Mouse (Mus musculus) hindbrain, postnatal 0 days (tissue): ENCODE data around the gene Fam214a. TPM values are rescaled to one million over a fixed set of nuclear protein-coding genes. Genes with fewer than 3 reads are reported as not detected.

Experiments used
- ATAC-seq: fragments of 200-750 bp; cut with Nextera tagmentation; 2 replicates; pipeline ENCODE4 v1.8.0; 2017; ENCODE audit warnings: mild to moderate bottlenecking, moderate TSS enrichment, moderate library complexity
- DNase-seq: peaks from one replicate; pipeline ENCODE4 v3.0.0-alpha.2; 2015; ENCODE audit warnings: low spot score
- H3K27ac ChIP-seq: fragments of 300-500 bp; sonication (generic); 2 replicates; pipeline ENCODE4 v1.5.1; 2014; ENCODE audit warnings: mild to moderate bottlenecking
- H3K27me3 ChIP-seq: fragments of 300-500 bp; sonication (generic); 2 replicates; pipeline ENCODE4 v1.6.1; 2014; ENCODE audit warnings: low read length, mixed read lengths; ENCODE audit not compliant: insufficient read depth
- H3K36me3 ChIP-seq: fragments of 300-500 bp; sonication (generic); 2 replicates; pipeline ENCODE4 v1.6.1; 2014; ENCODE audit warnings: low read length, mixed read lengths; ENCODE audit not compliant: insufficient read depth
- H3K4me1 ChIP-seq: fragments of 300-500 bp; sonication (generic); 2 replicates; pipeline ENCODE4 v1.6.1; 2014; ENCODE audit warnings: antibody characterized with exemption, low read length, mixed read lengths; ENCODE audit not compliant: insufficient read depth
- H3K4me2 ChIP-seq: fragments of 300-500 bp; sonication (generic); 2 replicates; pipeline ENCODE4 v1.6.1; 2014; ENCODE audit warnings: low read depth, mild to moderate bottlenecking, low read length, moderate library complexity, mixed read lengths
- H3K4me3 ChIP-seq: fragments of 300-500 bp; sonication (generic); 2 replicates; pipeline ENCODE4 v1.5.1; 2014; ENCODE audit warnings: low read length
- H3K9ac ChIP-seq: fragments of 300-500 bp; sonication (generic); replicated peaks from 2 replicates; pipeline ENCODE4 v1.6.1; 2014; ENCODE audit warnings: mild to moderate bottlenecking, low read length, moderate library complexity, mixed read lengths
- H3K9me3 ChIP-seq: fragments of 300-500 bp; sonication (generic); 2 replicates; pipeline ENCODE4 v1.6.1; 2016; ENCODE audit warnings: low read length, mixed read lengths
- CTCF ChIP-seq: IDR thresholded peaks from 2 replicates; pipeline ENCODE4 v1.5.1; 2016; ENCODE audit warnings: antibody characterized with exemption, control low read depth, low read depth
- WGBS: fragments of 180-500 bp; shearing (Covaris S2); extraction: QIAGEN DNeasy Blood & Tissue Kit; methylation state at CpG from one replicate; pipeline ENCODE4 v1.1.7; 2014; 5-methylcytosine and 5-hydroxymethylcytosine counted together
- polyA plus RNA-seq: library from polyadenylated mRNA; unstranded; fragments of >200 nt; fragmentation: Nextera tagmentation; extraction: Ambion mirVana; gene quantifications from 2 replicates; pipeline ENCODE4 v1.2.1, GENCODE M21; 2015
- total RNA-seq: library from RNA; depleted of rRNA; stranded (reverse); fragments of >200 nt; gene quantifications from 2 replicates; pipeline ENCODE4 v1.2.3, GENCODE M21; 2014; rRNA removed

The Fam214a gene
- 28.6 and 37.4 TPM in 2 replicates for total RNA-seq
- polyA plus RNA-seq: 18.6 and 19.3 TPM in 2 replicates

GRCm38 (mm10) chr9:74952756-74953247 is at the start of gene Fam214a:
Gene Fam214a, plus strand, starts transcription at chr9:74952884.
- Histone ChIP-seq H3K27me3 (no peaks in the 10 kb centered on the region), H3K9me3 (no peaks in the 10 kb centered on the region), H3K4me1 (0 out of 2 replicates have a peak, but pooled peaks cover 3% of the 10 kb centered on the region), H3K36me3 (no peaks in the 10 kb centered on the region), H3K27ac (peak within 1 kb of the TSS; percentile 94), H3K4me3 (peak within 1 kb of the TSS; percentile 93), H3K9ac (peak within 1 kb of the TSS; percentile 89), H3K4me2 (peak within 1 kb of the TSS; percentile 90)
- WGBS: under 1% methylated on average over 59 of the region's 59 CpGs
- TF ChIP-seq CTCF: no peak
- peak; percentile 97 for ATAC-seq
- peak; percentile 97 for DNase-seq

GRCm38 (mm10) chr9:74904866-74905508 is 47.7 kb upstream of the Fam214a start:
- no peak overlapping the region for H3K4me3 ChIP-seq
- H3K9me3 ChIP-seq: no peaks in the 10 kb centered on the region
- H3K9ac ChIP-seq: no peak overlapping the region
- ATAC-seq (peak; percentile 66), DNase-seq (peak; percentile 92)
- H3K4me2 ChIP-seq: no peak overlapping the region
- no peaks in the 10 kb centered on the region for H3K4me1 ChIP-seq
- TF ChIP-seq CTCF: peak; percentile 90
- H3K27ac ChIP-seq: no peak overlapping the region
- no peaks in the 10 kb centered on the region for H3K36me3 ChIP-seq
- no peaks in the 10 kb centered on the region for H3K27me3 ChIP-seq
- 12% methylated on average over 7 of the region's 7 CpGs for WGBS

GRCm38 (mm10) chr9:74906951-74907350 is 45.7 kb upstream of the Fam214a start:
- no peaks in the 10 kb centered on the region for H3K9me3 ChIP-seq
- no peak for ATAC-seq
- H3K27ac ChIP-seq: no peak overlapping the region
- no peak overlapping the region for H3K9ac ChIP-seq
- H3K4me3 ChIP-seq: no peak overlapping the region
- H3K36me3 ChIP-seq: no peaks in the 10 kb centered on the region
- no peak for TF ChIP-seq CTCF
- WGBS: 51% methylated on average over 4 of the region's 4 CpGs
- no peaks in the 10 kb centered on the region for H3K27me3 ChIP-seq
- no peaks in the 10 kb centered on the region for H3K4me1 ChIP-seq
- H3K4me2 ChIP-seq: no peak overlapping the region
- no peak for DNase-seq

- no peak for ATAC-seq
- peak; percentile 42 for DNase-seq
- no peak overlapping the region for H3K4me2 ChIP-seq
- no peak for TF ChIP-seq CTCF
- no peaks in the 10 kb centered on the region for H3K9me3 ChIP-seq
- WGBS: 59% methylated on average over 15 of the region's 15 CpGs
- no peaks in the 10 kb centered on the region for H3K4me1 ChIP-seq
- H3K36me3 ChIP-seq: no peaks in the 10 kb centered on the region
- no peaks in the 10 kb centered on the region for H3K27me3 ChIP-seq
- no peak overlapping the region for H3K9ac ChIP-seq
- H3K4me3 ChIP-seq: no peak overlapping the region
- H3K27ac ChIP-seq: no peak overlapping the region
Measured at GRCm38 (mm10) chr9:74909245-74909644, 43.4 kb upstream of the Fam214a start.

- no peaks in the 10 kb centered on the region for H3K27me3 ChIP-seq
- TF ChIP-seq CTCF: no peak
Measured at GRCm38 (mm10) chr9:74910226-74910759, 42.4 kb upstream of the Fam214a start.

GRCm38 (mm10) chr9:74911430-74911829 is 41.3 kb upstream of the Fam214a start:
- H3K27me3 ChIP-seq: no peaks in the 10 kb centered on the region
- H3K36me3 ChIP-seq: no peaks in the 10 kb centered on the region
- H3K9me3 ChIP-seq: no peaks in the 10 kb centered on the region
- no peaks in the 10 kb centered on the region for H3K4me1 ChIP-seq
- H3K9ac ChIP-seq: 0 out of 2 replicates have a peak overlapping the region, but pooled peaks have one; percentile 5
- no peak for TF ChIP-seq CTCF
- DNase-seq (no peak), ATAC-seq (no peak)
- no peak overlapping the region for H3K4me3 ChIP-seq
- H3K27ac ChIP-seq: no peak overlapping the region
- H3K4me2 ChIP-seq: no peak overlapping the region
- WGBS: 62% methylated on average over 4 of the region's 4 CpGs

More at GRCm38 (mm10) chr9:74910226-74910759, 42.4 kb upstream of the Fam214a start:
- Histone ChIP-seq H3K27ac (no peak overlapping the region), H3K4me3 (no peak overlapping the region), H3K36me3 (no peaks in the 10 kb centered on the region), H3K9ac (no peak overlapping the region), H3K9me3 (no peaks in the 10 kb centered on the region), H3K4me2 (no peak overlapping the region), H3K4me1 (no peaks in the 10 kb centered on the region)
- DNase-seq (no peak), ATAC-seq (no peak)
- WGBS: 86% methylated on average over 6 of the region's 6 CpGs

GRCm38 (mm10) chr9:74911919-74912318 is 40.8 kb upstream of the Fam214a start:
- 48% methylated on average over 2 of the region's 2 CpGs for WGBS
- no peaks in the 10 kb centered on the region for H3K9me3 ChIP-seq
- H3K4me3 ChIP-seq: no peak overlapping the region
- no peaks in the 10 kb centered on the region for H3K36me3 ChIP-seq
- 0 out of 2 replicates have a peak overlapping the region, but pooled peaks have one; percentile 5 for H3K9ac ChIP-seq
- H3K27me3 ChIP-seq: no peaks in the 10 kb centered on the region
- TF ChIP-seq CTCF: no peak
- ATAC-seq: no peak
- H3K27ac ChIP-seq: no peak overlapping the region
- H3K4me1 ChIP-seq: no peaks in the 10 kb centered on the region
- DNase-seq: no peak
- no peak overlapping the region for H3K4me2 ChIP-seq
